Mouse (Mus musculus): ENCODE measurements around the gene Zar1l.
A peak's percentile ranks its signal among the peaks of the same experiment; 100 is the strongest.

The Zar1l gene

DNA sequence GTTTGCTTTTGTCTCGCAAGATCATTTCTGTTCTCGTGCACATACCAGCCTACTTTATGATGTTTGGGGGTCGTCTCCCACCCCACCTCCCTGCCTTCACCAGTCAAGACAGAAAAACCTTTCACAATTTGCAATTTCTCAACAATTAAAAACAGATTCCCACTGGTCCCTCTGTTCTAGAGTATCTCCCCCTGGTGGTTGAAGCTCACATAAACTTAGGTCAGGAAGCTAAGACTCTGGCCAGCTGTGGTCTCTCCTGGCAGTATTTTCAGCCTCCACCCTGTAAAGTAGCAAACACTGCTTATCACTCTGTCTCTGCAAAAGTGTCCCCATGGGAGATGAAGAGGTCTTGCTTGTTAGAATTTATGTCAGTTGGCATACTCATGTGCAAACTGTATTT, 32.8 kb downstream of the Zar1l start:
- DNase-seq (ENCODE audit: low spot score in 2 of 2) = peak in 1 of 2 experiments; percentile 6

- DNase-seq (ENCODE audit: low spot score in 2 of 2) = no peak
Observed at GRCm38 (mm10) chr5:150478612-150479011, 39.4 kb downstream of the Zar1l start.

DNA sequence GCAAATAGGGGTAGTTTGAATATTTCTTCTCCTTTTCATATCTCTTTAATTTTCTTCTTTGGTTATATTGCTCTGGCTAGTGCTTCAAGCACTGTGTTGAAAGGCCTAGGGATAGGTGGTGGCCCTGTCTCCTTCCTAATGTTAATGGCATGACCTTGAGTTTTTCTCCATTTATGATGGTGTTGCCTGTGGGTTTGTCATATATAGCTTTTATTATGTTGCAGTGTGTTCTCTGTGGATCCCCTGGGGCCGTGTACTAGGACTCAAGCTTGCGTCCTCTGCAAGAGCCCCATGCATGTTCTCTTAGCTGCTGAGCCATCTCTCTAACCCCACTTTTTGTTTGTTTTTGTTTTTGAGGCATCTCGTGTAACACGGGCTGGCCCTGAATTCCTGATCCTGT, 40.6 kb downstream of the Zar1l start:
- DNase-seq (ENCODE audit: low spot score in 2 of 2) = no peak

DNA sequence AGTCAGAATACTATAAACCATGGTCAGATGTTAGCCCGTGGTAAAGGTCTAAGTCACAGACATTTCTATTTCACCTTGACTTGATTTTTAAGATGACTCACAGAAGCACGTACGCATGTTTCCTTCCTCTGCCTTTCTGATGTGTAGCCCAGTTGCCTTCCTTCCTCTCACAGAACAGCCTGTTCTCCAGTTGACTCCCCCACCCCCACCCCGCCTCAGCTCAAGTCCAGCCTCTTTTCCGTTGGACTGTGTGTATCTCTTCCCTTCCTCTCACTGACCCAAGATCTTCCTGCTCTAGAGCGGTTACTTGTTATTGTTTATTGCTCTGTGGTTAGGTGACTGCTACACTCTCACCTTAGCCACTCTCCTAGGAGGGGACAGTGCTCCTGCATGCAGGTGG, 49.5 kb downstream of the Zar1l start:
- DNase-seq (ENCODE audit: low spot score in 2 of 2) = no peak

- peak in 1 of 2 experiments; percentile 13 for DNase-seq (ENCODE audit: low spot score in 2 of 2)
Observed at GRCm38 (mm10) chr5:150466132-150466531, 51.8 kb downstream of the Zar1l start.

- no peak for DNase-seq (ENCODE audit: low spot score in 2 of 2)
Observed at GRCm38 (mm10) chr5:150465218-150465617, 52.7 kb downstream of the Zar1l start.

- no peak for DNase-seq (ENCODE audit: low spot score in 2 of 2)
Observed at GRCm38 (mm10) chr5:150464721-150465120, 53.2 kb downstream of the Zar1l start.

- DNase-seq (ENCODE audit: low spot score in 2 of 2) = no peak
Observed at GRCm38 (mm10) chr5:150459801-150460200, 58.2 kb downstream of the Zar1l start.

- DNase-seq (ENCODE audit: low spot score in 2 of 2) = no peak
Observed at GRCm38 (mm10) chr5:150457904-150458739, 59.8 kb downstream of the Zar1l start.

DNA sequence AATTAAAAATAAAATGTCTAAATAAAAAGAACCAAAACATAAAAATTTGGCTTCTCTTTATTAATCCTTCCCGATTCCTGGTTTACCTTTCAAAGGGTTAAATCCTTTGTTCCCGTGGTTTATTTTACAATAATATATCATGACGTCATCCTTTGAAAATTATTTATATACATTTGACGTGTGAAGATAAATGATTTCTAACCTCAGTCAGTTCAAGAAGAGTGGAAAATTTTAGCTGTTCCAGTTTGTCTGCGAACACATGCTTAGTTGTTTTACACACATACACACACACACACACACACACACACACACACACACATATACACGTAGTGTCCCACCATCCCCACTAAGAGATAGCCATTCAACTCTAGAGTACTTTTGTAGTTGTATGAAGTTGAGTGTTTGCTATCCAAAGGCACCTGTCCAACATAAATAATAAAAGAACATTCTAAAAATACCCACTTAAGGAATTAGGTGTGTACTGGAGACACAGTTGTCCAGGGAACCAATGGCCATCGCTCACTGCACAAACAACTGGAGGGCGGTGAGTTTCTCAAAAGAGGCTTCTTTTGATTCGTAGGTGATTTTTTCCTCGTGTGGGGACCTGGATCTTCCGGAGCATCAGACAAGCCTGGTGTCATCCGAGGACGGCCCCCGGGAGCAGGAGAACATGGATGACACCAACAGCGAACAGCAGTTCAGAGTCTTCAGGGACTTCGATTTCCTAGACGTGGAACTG, 60.6 kb downstream of the Zar1l start:
- DNase-seq (ENCODE audit: low spot score in 2 of 2) = no peak
